Mouse (Mus musculus): ENCODE results near the gene Plppr5. TPM values are rescaled to one million over a fixed set of nuclear protein-coding genes. Genes with fewer than 3 reads are reported as not detected.

Plppr5 gene
- 9.1 and 9.3 TPM in 2 replicates for polyA plus RNA-seq (2015; fragmentation: Nextera tagmentation; extraction: Ambion mirVana)

- H3K36me3 ChIP-seq: no peaks in the 10 kb centered on the region
- WGBS: 19% methylated on average over 20 of the region's 20 CpGs
These were observed at the start of gene Plppr5 for GRCm38 (mm10) chr3:117574529-117575252. Gene Plppr5, plus strand, starts transcription at chr3:117574836.

GRCm38 (mm10) chr3:117549899-117550298, 24.7 kb upstream of the Plppr5 start:
- Histone ChIP-seq H3K27ac (replicated peaks) (no peak overlapping the region), H3K27me3 (replicated peaks) (no peaks in the 10 kb centered on the region), H3K9ac (replicated peaks) (no peak overlapping the region), H3K4me1 (no peaks in the 10 kb centered on the region), H3K4me3 (replicated peaks) (no peak overlapping the region), H3K9me3 (replicated peaks) (no peaks in the 10 kb centered on the region), H3K36me3 (no peaks in the 10 kb centered on the region), H3K4me2 (no peak overlapping the region)
- WGBS: 91% methylated on average over 5 of the region's 5 CpGs
- no peak for ATAC-seq (ENCODE audit: low FRiP score)

More at GRCm38 (mm10) chr3:117574529-117575252, at the start of gene Plppr5:
- no peaks in the 10 kb centered on the region for H3K27me3 ChIP-seq (replicated peaks)
- peak within 1 kb of the TSS; percentile 57 for H3K4me3 ChIP-seq (replicated peaks)
- H3K9me3 ChIP-seq (replicated peaks): no peaks in the 10 kb centered on the region
- H3K4me2 ChIP-seq: peak within 1 kb of the TSS; percentile 87
- peak within 1 kb of the TSS; percentile 84 for H3K27ac ChIP-seq (replicated peaks)
- peak; percentile 83 for ATAC-seq (ENCODE audit: low FRiP score)
- H3K4me1 ChIP-seq: peaks cover 16% of the 10 kb centered on the region; the same call in 1 of the 2 replicates
- H3K9ac ChIP-seq (replicated peaks): peak within 1 kb of the TSS; percentile 83

- ATAC-seq (ENCODE audit: low FRiP score): no peak
- no peak overlapping the region for H3K9ac ChIP-seq (replicated peaks)
These were observed 24.1 kb upstream of the Plppr5 start for GRCm38 (mm10) chr3:117550526-117550925.

GRCm38 (mm10) chr3:117556972-117557371, 17.7 kb upstream of the Plppr5 start:
- WGBS: 34% methylated on average over 1 of the region's 1 CpGs

More at GRCm38 (mm10) chr3:117550526-117550925, 24.1 kb upstream of the Plppr5 start:
- H3K27ac ChIP-seq (replicated peaks): no peak overlapping the region
- no peaks in the 10 kb centered on the region for H3K4me1 ChIP-seq
- no peaks in the 10 kb centered on the region for H3K27me3 ChIP-seq (replicated peaks)
- no peak overlapping the region for H3K4me3 ChIP-seq (replicated peaks)
- 94% methylated on average over 4 of the region's 4 CpGs for WGBS
- no peak overlapping the region for H3K4me2 ChIP-seq
- no peaks in the 10 kb centered on the region for H3K9me3 ChIP-seq (replicated peaks)
- H3K36me3 ChIP-seq: no peaks in the 10 kb centered on the region

GRCm38 (mm10) chr3:117575253-117575927, 754 bp downstream of the Plppr5 start:
- Histone ChIP-seq H3K4me3 (replicated peaks) (peak overlapping the region; percentile 57), H3K36me3 (no peaks in the 10 kb centered on the region), H3K4me1 (peaks cover 16% of the 10 kb centered on the region; the same call in 1 of the 2 replicates), H3K27ac (replicated peaks) (peak overlapping the region; percentile 84), H3K4me2 (peak overlapping the region; percentile 87), H3K27me3 (replicated peaks) (no peaks in the 10 kb centered on the region), H3K9ac (replicated peaks) (peak overlapping the region; percentile 83), H3K9me3 (replicated peaks) (no peaks in the 10 kb centered on the region)
- WGBS: under 1% methylated on average over 74 of the region's 74 CpGs
- peak; percentile 88 for ATAC-seq (ENCODE audit: low FRiP score)

More at GRCm38 (mm10) chr3:117556972-117557371, 17.7 kb upstream of the Plppr5 start:
- Histone ChIP-seq H3K4me1 (no peaks in the 10 kb centered on the region), H3K9ac (replicated peaks) (no peak overlapping the region), H3K4me2 (no peak overlapping the region), H3K27ac (replicated peaks) (no peak overlapping the region), H3K27me3 (replicated peaks) (no peaks in the 10 kb centered on the region), H3K36me3 (no peaks in the 10 kb centered on the region), H3K4me3 (replicated peaks) (no peak overlapping the region), H3K9me3 (replicated peaks) (no peaks in the 10 kb centered on the region)
- ATAC-seq (ENCODE audit: low FRiP score): no peak

DNA sequence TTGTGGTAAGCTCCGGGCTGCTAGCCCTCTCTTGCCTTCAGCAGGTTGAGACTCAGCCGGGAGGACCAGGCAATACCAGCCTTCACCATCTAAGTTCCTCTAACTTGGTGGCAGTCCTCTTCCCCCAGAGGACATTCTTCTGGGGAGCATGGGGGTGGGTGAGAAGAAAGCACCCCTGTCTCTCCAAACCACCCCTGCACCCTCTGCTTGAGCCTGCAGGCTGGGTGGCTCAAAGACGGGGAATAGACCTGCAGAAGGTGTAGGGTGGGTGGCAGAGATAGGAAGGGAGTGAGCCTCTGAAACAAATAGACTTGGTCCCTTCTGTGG, 1.3 kb downstream of the Plppr5 start:
- no peaks in the 10 kb centered on the region for H3K27me3 ChIP-seq (replicated peaks)
- peak overlapping the region; percentile 84 for H3K27ac ChIP-seq (replicated peaks)
- peak overlapping the region; percentile 87 for H3K4me2 ChIP-seq
- H3K36me3 ChIP-seq: no peaks in the 10 kb centered on the region
- H3K4me3 ChIP-seq (replicated peaks): peak overlapping the region; percentile 57
- H3K9ac ChIP-seq (replicated peaks): peak overlapping the region; percentile 83
- WGBS: 13% methylated on average over 3 of the region's 3 CpGs
- no peaks in the 10 kb centered on the region for H3K9me3 ChIP-seq (replicated peaks)
- H3K4me1 ChIP-seq: peaks cover 16% of the 10 kb centered on the region; the same call in 1 of the 2 replicates
- peak; percentile 39 for ATAC-seq (ENCODE audit: low FRiP score)

GRCm38 (mm10) chr3:117577349-117577748, 2.7 kb downstream of the Plppr5 start:
- Histone ChIP-seq H3K4me3 (replicated peaks) (peak overlapping the region; percentile 57; the same call in 1 of the 2 replicates), H3K9me3 (replicated peaks) (no peaks in the 10 kb centered on the region), H3K27ac (replicated peaks) (no peak overlapping the region), H3K36me3 (no peaks in the 10 kb centered on the region), H3K4me2 (peak overlapping the region; percentile 87), H3K9ac (replicated peaks) (no peak overlapping the region), H3K4me1 (peaks cover 16% of the 10 kb centered on the region; the same call in 1 of the 2 replicates), H3K27me3 (replicated peaks) (no peaks in the 10 kb centered on the region)
- WGBS: 93% methylated on average over 2 of the region's 2 CpGs
- no peak for ATAC-seq (ENCODE audit: low FRiP score)

DNA sequence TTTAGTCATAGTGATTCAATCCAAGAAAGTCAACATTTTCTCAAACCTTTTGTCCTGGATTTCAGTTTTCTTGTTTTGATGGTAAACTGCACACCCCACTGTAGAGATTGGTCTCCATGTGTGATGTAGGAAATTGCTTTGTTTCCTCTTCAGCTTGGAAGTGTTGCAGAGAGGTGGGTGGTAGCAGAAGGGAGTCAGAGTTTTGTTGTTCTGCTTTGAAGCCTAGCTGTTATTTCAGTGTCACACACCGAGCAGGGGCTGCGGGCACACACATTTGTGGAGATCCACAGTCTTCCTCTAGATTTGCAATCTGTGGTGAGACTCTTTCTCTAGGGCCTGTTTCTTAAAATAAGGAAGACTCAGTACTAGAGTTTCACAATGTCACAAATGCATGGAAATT, 8.0 kb downstream of the Plppr5 start:
- H3K4me1 ChIP-seq: no peaks in the 10 kb centered on the region; the same call in 1 of the 2 replicates
- WGBS: 95% methylated on average over 2 of the region's 2 CpGs
- ATAC-seq (ENCODE audit: low FRiP score): no peak

GRCm38 (mm10) chr3:117602404-117602803, 27.8 kb downstream of the Plppr5 start:
- Histone ChIP-seq H3K27me3 (replicated peaks) (no peaks in the 10 kb centered on the region), H3K27ac (replicated peaks) (no peak overlapping the region), H3K9ac (replicated peaks) (no peak overlapping the region), H3K4me2 (no peak overlapping the region), H3K36me3 (no peaks in the 10 kb centered on the region), H3K4me3 (replicated peaks) (no peak overlapping the region), H3K4me1 (no peaks in the 10 kb centered on the region), H3K9me3 (replicated peaks) (no peaks in the 10 kb centered on the region)
- no peak for ATAC-seq (ENCODE audit: low FRiP score)
- 37% methylated on average over 1 of the region's 1 CpGs for whole genome bisulfite sequencing

More for the DNA sequence above, 8.0 kb downstream of the Plppr5 start:
- Histone ChIP-seq H3K4me3 (replicated peaks) (no peak overlapping the region), H3K9ac (replicated peaks) (no peak overlapping the region), H3K36me3 (no peaks in the 10 kb centered on the region), H3K4me2 (no peak overlapping the region), H3K27ac (replicated peaks) (no peak overlapping the region), H3K9me3 (replicated peaks) (no peaks in the 10 kb centered on the region), H3K27me3 (replicated peaks) (no peaks in the 10 kb centered on the region)

GRCm38 (mm10) chr3:117603458-117603857, 28.8 kb downstream of the Plppr5 start:
- H3K27ac ChIP-seq (replicated peaks): no peak overlapping the region

GRCm38 (mm10) chr3:117606383-117606782, 31.7 kb downstream of the Plppr5 start:
- Histone ChIP-seq H3K9me3 (replicated peaks) (no peaks in the 10 kb centered on the region), H3K4me2 (no peak overlapping the region), H3K4me1 (no peaks in the 10 kb centered on the region), H3K27me3 (replicated peaks) (no peaks in the 10 kb centered on the region), H3K4me3 (replicated peaks) (no peak overlapping the region), H3K9ac (replicated peaks) (no peak overlapping the region), H3K36me3 (no peaks in the 10 kb centered on the region), H3K27ac (replicated peaks) (no peak overlapping the region)
- ATAC-seq (ENCODE audit: low FRiP score): no peak

More at GRCm38 (mm10) chr3:117603458-117603857, 28.8 kb downstream of the Plppr5 start:
- no peaks in the 10 kb centered on the region for H3K4me1 ChIP-seq
- no peaks in the 10 kb centered on the region for H3K36me3 ChIP-seq
- 66% methylated on average over 2 of the region's 2 CpGs for WGBS
- H3K4me3 ChIP-seq (replicated peaks): no peak overlapping the region
- no peaks in the 10 kb centered on the region for H3K9me3 ChIP-seq (replicated peaks)
- H3K27me3 ChIP-seq (replicated peaks): no peaks in the 10 kb centered on the region
- ATAC-seq (ENCODE audit: low FRiP score): no peak
- no peak overlapping the region for H3K4me2 ChIP-seq
- no peak overlapping the region for H3K9ac ChIP-seq (replicated peaks)

DNA sequence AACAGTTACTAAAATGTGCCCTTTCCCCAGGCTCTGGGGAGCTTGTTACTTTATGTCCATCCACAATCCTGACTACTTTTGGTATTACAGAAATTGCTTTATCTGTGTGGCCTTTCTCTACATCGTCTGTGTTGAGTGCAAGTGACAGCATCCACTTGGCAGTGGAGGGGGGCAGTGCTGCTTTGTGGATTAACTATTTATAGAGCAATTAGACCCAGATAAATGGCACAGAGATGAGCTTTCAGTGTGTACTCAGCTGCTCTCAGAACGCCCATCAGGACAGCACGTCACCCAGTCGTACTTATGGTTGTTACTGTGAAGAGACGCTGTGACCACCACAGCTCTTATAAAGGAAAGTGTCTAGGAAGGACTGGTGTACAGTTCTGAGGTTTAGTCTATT, 36.8 kb downstream of the Plppr5 start:
- Histone ChIP-seq H3K9ac (replicated peaks) (no peak overlapping the region), H3K9me3 (replicated peaks) (no peaks in the 10 kb centered on the region), H3K4me1 (no peaks in the 10 kb centered on the region), H3K27ac (replicated peaks) (no peak overlapping the region), H3K4me2 (no peak overlapping the region), H3K27me3 (replicated peaks) (no peaks in the 10 kb centered on the region), H3K36me3 (no peaks in the 10 kb centered on the region), H3K4me3 (replicated peaks) (no peak overlapping the region)
- 63% methylated on average over 5 of the region's 5 CpGs for WGBS
- ATAC-seq (ENCODE audit: low FRiP score): no peak
